7 mouse cellular contexts compared by ENCODE assay signal in genomic region chr11:98192901-98193805, GRCm38 (mm10). TPM values are rescaled to one million over a fixed set of nuclear protein-coding genes. Genes with fewer than 3 reads are reported as not detected.
DNase-seq lines count a peak whose midpoint lies in the region; ATAC-seq and TF ChIP-seq lines count a peak whose summit lies in the region.

TSS of gene Med1 (minus strand) at chr11:98193293.

- WGBS in embryonic facial prominence, embryonic 10.5 days = under 1% methylated on average over 53 of the region's 53 CpGs
- under 1% methylated on average over 53 of the region's 53 CpGs for WGBS in intestine, postnatal 0 days
- WGBS in midbrain, embryonic 12.5 days = under 1% methylated on average over 52 of the region's 53 CpGs
- WGBS in small intestine, adult 2 months = under 1% methylated on average over 52 of the region's 53 CpGs

- no peaks in the 10 kb centered on the region for H3K9me3 ChIP-seq in embryonic facial prominence, embryonic 10.5 days
- H3K9me3 ChIP-seq in intestine, postnatal 0 days (ENCODE audit: control insufficient read depth) = no peaks in the 10 kb centered on the region
- no peaks in the 10 kb centered on the region for H3K9me3 ChIP-seq in midbrain, embryonic 12.5 days

- intact Hi-C loops in left cerebral cortex, postnatal 4 days (cut with DNase I) = no loop called here

- peak within 1 kb of the TSS; percentile 72 for H3K4me2 ChIP-seq in intestine, postnatal 0 days (replicated peaks; ENCODE audit: low read depth)
- H3K4me2 ChIP-seq in midbrain, embryonic 12.5 days (replicated peaks) = peak within 1 kb of the TSS; percentile 77

- H3K9ac ChIP-seq in intestine, postnatal 0 days (ENCODE audit: low read depth, low read length) = peak within 1 kb of the TSS; percentile 87
- H3K9ac ChIP-seq in midbrain, embryonic 12.5 days (replicated peaks) = peak within 1 kb of the TSS; percentile 94

- peaks cover 31% of the 10 kb centered on the region for H3K36me3 ChIP-seq in embryonic facial prominence, embryonic 10.5 days (replicated peaks)
- H3K36me3 ChIP-seq in intestine, postnatal 0 days (ENCODE audit: control insufficient read depth, insufficient read depth) = peaks cover 10% of the 10 kb centered on the region
- peaks cover 19% of the 10 kb centered on the region for H3K36me3 ChIP-seq in midbrain, embryonic 12.5 days
- H3K36me3 ChIP-seq in small intestine, adult 2 months (ENCODE audit: control insufficient read depth, insufficient read depth, low read length) = peaks cover 13% of the 10 kb centered on the region; the same call in 1 of the 2 replicates

- peak; percentile 92 for DNase-seq in adrenal gland, postnatal 10 days
- DNase-seq in embryonic facial prominence, embryonic 10.5 days (ENCODE audit: low spot score) = peak; percentile 94
- peak; percentile 70 for DNase-seq in gonadal fat pad, adult 2 months (ENCODE audit: low read depth)
- peak; percentile 92 for DNase-seq in left cerebral cortex, postnatal 4 days

- H3K27ac ChIP-seq in embryonic facial prominence, embryonic 10.5 days (replicated peaks) = peak within 1 kb of the TSS; percentile 91
- peak within 1 kb of the TSS; percentile 90 for H3K27ac ChIP-seq in intestine, postnatal 0 days (ENCODE audit: low read depth, low read length)
- peak within 1 kb of the TSS; percentile 88 for H3K27ac ChIP-seq in midbrain, embryonic 12.5 days (replicated peaks)
- peak within 1 kb of the TSS; percentile 79 for H3K27ac ChIP-seq in small intestine, adult 2 months (ENCODE audit: insufficient read depth, low read depth, low read length)

- peak; percentile 88 for TF ChIP-seq POLR2A in small intestine, adult 2 months (IDR thresholded peaks at IDR 0.05; ENCODE audit: low read depth, low read length)

- TF ChIP-seq CTCF in intestine, postnatal 0 days (IDR thresholded peaks at IDR 0.05; ENCODE audit: low read depth) = no peak; the same call in 1 of the 2 replicates
- TF ChIP-seq CTCF in small intestine, adult 2 months (IDR thresholded peaks at IDR 0.05; ENCODE audit: extremely low read depth, insufficient read length, insufficient replicate concordance, low read depth, low read length) = no peak

- peak; percentile 97 for ATAC-seq in intestine, postnatal 0 days
- ATAC-seq in midbrain, embryonic 12.5 days (ENCODE audit: low FRiP score, low read depth) = peak; percentile 97

- no peaks in the 10 kb centered on the region for H3K27me3 ChIP-seq in embryonic facial prominence, embryonic 10.5 days (replicated peaks; ENCODE audit: low read depth, poor library complexity, severe bottlenecking)
- H3K27me3 ChIP-seq in intestine, postnatal 0 days (replicated peaks; ENCODE audit: control insufficient read depth, insufficient read depth, low read length) = no peaks in the 10 kb centered on the region
- no peaks in the 10 kb centered on the region for H3K27me3 ChIP-seq in midbrain, embryonic 12.5 days
- H3K27me3 ChIP-seq in small intestine, adult 2 months (ENCODE audit: control insufficient read depth, insufficient read depth, low read length) = no peaks in the 10 kb centered on the region

- peaks cover 13% of the 10 kb centered on the region for H3K4me1 ChIP-seq in embryonic facial prominence, embryonic 10.5 days
- H3K4me1 ChIP-seq in intestine, postnatal 0 days (replicated peaks; ENCODE audit: control insufficient read depth, insufficient read depth, low read length) = no peaks in the 10 kb centered on the region; the same call in 1 of the 2 replicates
- peaks cover 14% of the 10 kb centered on the region for H3K4me1 ChIP-seq in midbrain, embryonic 12.5 days
- no peaks in the 10 kb centered on the region; the same call in 1 of the 2 replicates for H3K4me1 ChIP-seq in small intestine, adult 2 months (ENCODE audit: control insufficient read depth, insufficient read depth, insufficient read length, low read length)

- H3K4me3 ChIP-seq in embryonic facial prominence, embryonic 10.5 days = peak within 1 kb of the TSS; percentile 81
- peak within 1 kb of the TSS; percentile 89 for H3K4me3 ChIP-seq in intestine, postnatal 0 days (ENCODE audit: low read depth, low read length)
- H3K4me3 ChIP-seq in midbrain, embryonic 12.5 days = peak within 1 kb of the TSS; percentile 82
- peak within 1 kb of the TSS; percentile 85 for H3K4me3 ChIP-seq in small intestine, adult 2 months (ENCODE audit: low read depth, low read length)

RNA-seq across cellular contexts. Expression of gene Med1, which starts in this region (rescaled TPM):
- 10 to 100 TPM; 45.3 to 59.4 TPM for total RNA-seq in adrenal gland, postnatal 10 days (2021)
- polyA plus RNA-seq in embryonic facial prominence, embryonic 10.5 days (2016; fragmentation: Nextera tagmentation; extraction: Ambion mirVana) = 83.3 and 85.4 TPM in 2 replicates
- polyA plus RNA-seq in gonadal fat pad, adult 2 months (2012; rRNA removed) = 11.4 and 11.8 TPM in 2 replicates
- 25.2 and 25.3 TPM in 2 replicates for polyA plus RNA-seq in intestine, postnatal 0 days (2015; fragmentation: Nextera tagmentation; extraction: Ambion mirVana)
- total RNA-seq in left cerebral cortex, postnatal 4 days (2021) = 10 to 100 TPM; 52.1 to 52.2 TPM
- 80.9 and 84.7 TPM in 2 replicates for polyA plus RNA-seq in midbrain, embryonic 12.5 days (2016; fragmentation: Nextera tagmentation; extraction: Ambion mirVana)
- 2.4 and 5.9 TPM in 2 replicates for polyA plus RNA-seq in small intestine, adult 2 months (2012; rRNA removed)

Comparison
In these comparisons a context has a peak if more than half of its experiments do, and no peak if none do; other contexts are left out.
1. Peak in every context shown above with its lines: DNase-seq, ATAC-seq, H3K4me3 ChIP-seq and H3K27ac ChIP-seq.